Mouse (Mus musculus): ENCODE measurements around the gene Polrmt.

- TF ChIP-seq CTCF (conservative IDR thresholded peaks at IDR 0.05; ENCODE audit: low read length): no peak
- TF ChIP-seq POU5F1 (IDR thresholded peaks at IDR 0.05; ENCODE audit: borderline replicate concordance, low read length): no peak
These were observed 31.4 kb downstream of the Polrmt start for GRCm38 (mm10) chr10:79714996-79715395.

All from E14TG2a.4 (cell line).